In genomic region chr17:71955011-71955410, GRCm38 (mm10) we compare ENCODE assay signal across 30 mouse cellular contexts.
DNase-seq lines count a peak whose midpoint lies in the region; ATAC-seq and TF ChIP-seq lines count a peak whose summit lies in the region.
"Had no signal": no experiment of that assay in that cellular context is flagged by ENCODE, and none has a peak within 500 bp of the region (broad histone marks: within the 10 kb centered on the region; RNA-seq: fewer than 3 reads in every experiment).

No protein-coding gene starts in this region.

- no peak overlapping the region for H3ac ChIP-seq in myocyte (ENCODE audit: control insufficient read depth, insufficient read length)

- H3K9me3 ChIP-seq in liver, postnatal 0 days (ENCODE audit: low read length), result no peaks in the 10 kb centered on the region
- H3K9me3 ChIP-seq: heart, embryonic 13.5 days; hindbrain, embryonic 10.5 days; intestine, embryonic 15.5 days; lung, embryonic 15.5 days; midbrain, embryonic 13.5 days; neural tube, embryonic 12.5 days; stomach, embryonic 15.5 days had no signal

- WGBS in liver, adult 2 months, result 69% methylated on average over 7 of the region's 7 CpGs
- WGBS in liver, postnatal 0 days (ENCODE audit: insufficient replicate concordance), result 58% methylated on average over 7 of the region's 7 CpGs

- H3K4me1 ChIP-seq in liver, adult 2 months (ENCODE audit: control insufficient read depth, insufficient read depth, low read length), result no peaks in the 10 kb centered on the region
- no peaks in the 10 kb centered on the region for H3K4me1 ChIP-seq in liver, postnatal 0 days (ENCODE audit: insufficient read depth)
- H3K4me1 ChIP-seq: heart, embryonic 13.5 days; intestine, embryonic 15.5 days; lung, embryonic 15.5 days; megakaryocyte, embryonic 14.5 days; neural tube, embryonic 12.5 days; stomach, embryonic 15.5 days had no signal

- H3K79me2 ChIP-seq in liver, adult 2 months (ENCODE audit: control insufficient read depth, insufficient read depth, low read length), result no peaks in the 10 kb centered on the region
- H3K79me2 ChIP-seq in myocyte (ENCODE audit: control insufficient read depth, insufficient read depth), result no peaks in the 10 kb centered on the region

- H3K27ac ChIP-seq in liver, adult 2 months (replicated peaks; ENCODE audit: insufficient read depth, low read depth, low read length), result no peak overlapping the region
- H3K27ac ChIP-seq in liver, postnatal 0 days (ENCODE audit: low read depth), result no peak overlapping the region
- H3K27ac ChIP-seq: heart, adult 2 months; heart, embryonic 13.5 days; hindbrain, embryonic 10.5 days; hindbrain, postnatal 0 days; intestine, embryonic 15.5 days; kidney, postnatal 0 days; liver, embryonic 14.5 days; lung, embryonic 15.5 days; midbrain, embryonic 13.5 days; neural tube, embryonic 12.5 days; stomach, embryonic 15.5 days had no signal

- H3K4me2 ChIP-seq in liver, postnatal 0 days (ENCODE audit: low read depth, low read length), result no peak overlapping the region
- no peak overlapping the region for H3K4me2 ChIP-seq in myocyte (ENCODE audit: low read depth)
- H3K4me2 ChIP-seq: heart, embryonic 13.5 days; intestine, embryonic 15.5 days; lung, embryonic 15.5 days; midbrain, embryonic 13.5 days; neural tube, embryonic 12.5 days; stomach, embryonic 15.5 days had no signal

- H3K36me3 ChIP-seq in liver, adult 2 months (ENCODE audit: control insufficient read depth, insufficient read depth, low read length), result no peaks in the 10 kb centered on the region
- H3K36me3 ChIP-seq in liver, postnatal 0 days (replicated peaks; ENCODE audit: insufficient read depth, low read length), result no peaks in the 10 kb centered on the region
- no peaks in the 10 kb centered on the region for H3K36me3 ChIP-seq in myocyte (ENCODE audit: control insufficient read depth, insufficient read depth)
- H3K36me3 ChIP-seq: heart, embryonic 13.5 days; hindbrain, embryonic 10.5 days; intestine, embryonic 15.5 days; lung, embryonic 15.5 days; midbrain, embryonic 13.5 days; neural tube, embryonic 12.5 days; stomach, embryonic 15.5 days had no signal

- no peak for TF ChIP-seq CTCF in liver, adult 2 months (IDR thresholded peaks at IDR 0.05; ENCODE audit: low read depth, low read length)
- no peak for TF ChIP-seq CTCF in liver, postnatal 0 days (IDR thresholded peaks at IDR 0.05; ENCODE audit: low read depth)

- no peak overlapping the region for H3K4me3 ChIP-seq in liver, adult 2 months (ENCODE audit: insufficient read depth, low read depth, low read length)
- no peak overlapping the region for H3K4me3 ChIP-seq in liver, postnatal 0 days (ENCODE audit: low read depth, low read length)
- no peak overlapping the region for H3K4me3 ChIP-seq in myocyte
- H3K4me3 ChIP-seq: heart, adult 2 months; heart, embryonic 13.5 days; hindbrain, embryonic 10.5 days; intestine, embryonic 15.5 days; lung, embryonic 15.5 days; megakaryocyte, embryonic 14.5 days; midbrain, embryonic 13.5 days; neural tube, embryonic 12.5 days; stomach, embryonic 15.5 days had no signal

- TF ChIP-seq EP300 in liver, postnatal 0 days (IDR thresholded peaks at IDR 0.05; ENCODE audit: low read depth), result no peak

- DNase-seq in gastrocnemius, adult 18-20 months (ENCODE audit: low spot score), result peak; percentile 41
- no peak for DNase-seq in gastrocnemius, postnatal 10 days
- peak; percentile 64 for DNase-seq in liver, adult 2 months (ENCODE audit: extremely low read depth, low read depth, low spot score)
- DNase-seq in liver, postnatal 0 days, result no peak
- DNase-seq in fat pad, adult 2 months (ENCODE audit: extremely low read depth, low read depth, low spot score), result peak; percentile 8
- DNase-seq in urinary bladder, postnatal 10 days (ENCODE audit: low spot score), result no peak
- no peak for DNase-seq in cerebellum, adult 9-11 months
- DNase-seq: adrenal gland, postnatal 14 days; cerebellum, adult 18-20 months; cerebellum, postnatal 14 days; heart, adult 2 months; heart, postnatal 10 days; kidney, adult 8-10 months; kidney, postnatal 4 days; layer of hippocampus, postnatal 36 days; left cerebral cortex, postnatal 4 days; right cerebral cortex, postnatal 14 days had no signal

- no peak overlapping the region for H3K9ac ChIP-seq in liver, adult 2 months (ENCODE audit: low read depth, low read length)
- H3K9ac ChIP-seq in liver, postnatal 0 days (replicated peaks), result no peak overlapping the region
- H3K9ac ChIP-seq: heart, embryonic 13.5 days; intestine, embryonic 15.5 days; liver, embryonic 14.5 days; lung, embryonic 15.5 days; midbrain, embryonic 13.5 days; neural tube, embryonic 12.5 days; stomach, embryonic 15.5 days had no signal

- no peak for TF ChIP-seq POLR2A in liver, adult 2 months (IDR thresholded peaks at IDR 0.05; ENCODE audit: extremely low read depth, insufficient read depth, low read length)
- no peak for TF ChIP-seq POLR2A in myocyte (IDR thresholded peaks at IDR 0.05; ENCODE audit: insufficient read length, low read depth)

- ATAC-seq in liver, postnatal 0 days, result no peak
- ATAC-seq: hindbrain, postnatal 0 days; intestine, embryonic 15.5 days; Patski had no signal

- H3K27me3 ChIP-seq in liver, adult 2 months (ENCODE audit: control insufficient read depth, insufficient read depth, low read length), result no peaks in the 10 kb centered on the region
- no peaks in the 10 kb centered on the region for H3K27me3 ChIP-seq in liver, postnatal 0 days (ENCODE audit: insufficient read depth, low read length)
- H3K27me3 ChIP-seq in myocyte (ENCODE audit: control insufficient read depth, insufficient read depth, insufficient read length), result no peaks in the 10 kb centered on the region
- H3K27me3 ChIP-seq: heart, embryonic 13.5 days; intestine, embryonic 15.5 days; lung, embryonic 15.5 days; megakaryocyte, embryonic 14.5 days; neural tube, embryonic 12.5 days; Patski; stomach, embryonic 15.5 days had no signal

TF ChIP-seq in myocyte, 11 proteins besides CTCF, POLR2A, EP300 and RAD21:
- peak; percentile 39; the same call in 1 of the 2 replicates for TF ChIP-seq CEBPB (IDR thresholded peaks at IDR 0.05; ENCODE audit: insufficient read depth, poor library complexity, severe bottlenecking)
- TF ChIP-seq E2F4 (IDR thresholded peaks at IDR 0.05; ENCODE audit: insufficient read depth), result no peak

Comparison
In these comparisons a context has a peak if more than half of its experiments do, and no peak if none do; other contexts are left out.
1. DNase-seq: peak in gastrocnemius, adult 18-20 months (single experiment), liver, adult 2 months (single experiment) and fat pad, adult 2 months (single experiment); none in gastrocnemius, postnatal 10 days (single experiment), liver, postnatal 0 days (single experiment), urinary bladder, postnatal 10 days (single experiment) and cerebellum, adult 9-11 months (single experiment).